Mouse (Mus musculus) intestine, embryonic 15.5 days (tissue): ENCODE measurements at regions not wholly inside any gene's neighbourhood (a gene's known extent, or its start where the extent isn't known, plus 50 kb on each side); places are given as distances from the start of the nearest gene placed in this dataset.

Source experiments
- ATAC-seq: fragments of 200-750 bp; cut with Nextera tagmentation; 2 replicates; pipeline ENCODE4 v1.8.0; 2017; ENCODE audit warnings: moderate TSS enrichment, moderate library complexity
- H3K27ac ChIP-seq: fragments of 300-500 bp; sonication (generic); 2 replicates; pipeline ENCODE4 v1.5.1; 2015; ENCODE audit warnings: mild to moderate bottlenecking, inconsistent platforms
- H3K27me3 ChIP-seq: fragments of 300-500 bp; sonication (generic); replicated peaks from 2 replicates; pipeline ENCODE4 v1.6.1; 2015; ENCODE audit warnings: inconsistent platforms
- H3K36me3 ChIP-seq: fragments of 300-500 bp; sonication (generic); 2 replicates; pipeline ENCODE4 v1.6.1; 2015; ENCODE audit warnings: inconsistent platforms
- H3K4me1 ChIP-seq: fragments of 300-500 bp; sonication (generic); replicated peaks from 2 replicates; pipeline ENCODE4 v1.6.1; 2015; ENCODE audit warnings: inconsistent platforms
- H3K4me2 ChIP-seq: fragments of 300-500 bp; sonication (generic); replicated peaks from 2 replicates; pipeline ENCODE4 v1.6.1; 2015; ENCODE audit warnings: mild to moderate bottlenecking, inconsistent platforms
- H3K4me3 ChIP-seq: fragments of 300-500 bp; sonication (generic); replicated peaks from 2 replicates; pipeline ENCODE4 v1.5.1; 2015; ENCODE audit warnings: inconsistent platforms
- H3K9ac ChIP-seq: fragments of 300-500 bp; sonication (generic); 2 replicates; pipeline ENCODE4 v1.6.1; 2015; ENCODE audit warnings: inconsistent platforms
- H3K9me3 ChIP-seq: fragments of 300-500 bp; sonication (generic); 2 replicates; pipeline ENCODE4 v1.6.1; 2016; ENCODE audit warnings: inconsistent platforms
- WGBS: fragments of 180-500 bp; shearing (Covaris S2); methylation state at CpG from one replicate; pipeline ENCODE4 v1.1.7; 2015; 5-methylcytosine and 5-hydroxymethylcytosine counted together

GRCm38 (mm10) chr1:195312426-195312825 lies 135.9 kb upstream of the Cr2 start:
- H3K4me1 ChIP-seq: no peaks in the 10 kb centered on the region
- no peaks in the 10 kb centered on the region for H3K9me3 ChIP-seq
- H3K9ac ChIP-seq: no peak overlapping the region
- H3K4me2 ChIP-seq: no peak overlapping the region
- H3K27ac ChIP-seq: no peak overlapping the region
- 59% methylated on average over 2 of the region's 2 CpGs for WGBS
- no peaks in the 10 kb centered on the region for H3K36me3 ChIP-seq
- no peak for ATAC-seq
- no peak overlapping the region for H3K4me3 ChIP-seq
- H3K27me3 ChIP-seq: no peaks in the 10 kb centered on the region

GRCm38 (mm10) chr1:195285076-195285475 lies 108.6 kb upstream of the Cr2 start:
- no peak for ATAC-seq
- H3K4me2 ChIP-seq: no peak overlapping the region
- H3K27me3 ChIP-seq: no peaks in the 10 kb centered on the region
- H3K4me1 ChIP-seq: no peaks in the 10 kb centered on the region
- no peak overlapping the region for H3K27ac ChIP-seq
- no peak overlapping the region for H3K9ac ChIP-seq
- H3K36me3 ChIP-seq: no peaks in the 10 kb centered on the region
- no peaks in the 10 kb centered on the region for H3K9me3 ChIP-seq
- WGBS: 80% methylated on average over 2 of the region's 2 CpGs
- no peak overlapping the region for H3K4me3 ChIP-seq

GRCm38 (mm10) chr1:195241496-195241895 lies 65.0 kb upstream of the Cr2 start:
- Histone ChIP-seq H3K4me3 (no peak overlapping the region), H3K36me3 (no peaks in the 10 kb centered on the region), H3K9ac (no peak overlapping the region), H3K27me3 (no peaks in the 10 kb centered on the region), H3K27ac (no peak overlapping the region), H3K4me1 (no peaks in the 10 kb centered on the region), H3K4me2 (no peak overlapping the region), H3K9me3 (no peaks in the 10 kb centered on the region)
- 5% methylated on average over 30 of the region's 30 CpGs for WGBS
- ATAC-seq: no peak

GRCm38 (mm10) chr1:195232658-195233057 lies 56.1 kb upstream of the Cr2 start:
- H3K36me3 ChIP-seq: no peaks in the 10 kb centered on the region
- H3K4me1 ChIP-seq: no peaks in the 10 kb centered on the region
- no peak overlapping the region for H3K4me2 ChIP-seq
- no peak overlapping the region for H3K27ac ChIP-seq
- no peaks in the 10 kb centered on the region for H3K27me3 ChIP-seq
- ATAC-seq: peak; percentile 62
- no peak overlapping the region for H3K9ac ChIP-seq
- H3K9me3 ChIP-seq: no peaks in the 10 kb centered on the region
- H3K4me3 ChIP-seq: no peak overlapping the region

- ATAC-seq: no peak
- Histone ChIP-seq H3K4me2 (no peak overlapping the region), H3K9me3 (no peaks in the 10 kb centered on the region), H3K4me3 (no peak overlapping the region), H3K9ac (no peak overlapping the region), H3K27ac (no peak overlapping the region), H3K36me3 (no peaks in the 10 kb centered on the region), H3K27me3 (no peaks in the 10 kb centered on the region), H3K4me1 (no peaks in the 10 kb centered on the region)
- 88% methylated on average over 2 of the region's 2 CpGs for WGBS
These were observed 50.5 kb upstream of the Cr2 start for GRCm38 (mm10) chr1:195227007-195227406.
